Mouse (Mus musculus) layer of hippocampus, adult 11-12 months (tissue): ENCODE measurements at regions not wholly inside any gene's neighbourhood (a gene's known extent, or its start where the extent isn't known, plus 50 kb on each side); places are given as distances from the start of the nearest gene placed in this dataset.

Experiments used
- DNase-seq: peaks from one replicate; pipeline ENCODE4 v3.0.0; 2022; ENCODE audit warnings: low spot score

DNA sequence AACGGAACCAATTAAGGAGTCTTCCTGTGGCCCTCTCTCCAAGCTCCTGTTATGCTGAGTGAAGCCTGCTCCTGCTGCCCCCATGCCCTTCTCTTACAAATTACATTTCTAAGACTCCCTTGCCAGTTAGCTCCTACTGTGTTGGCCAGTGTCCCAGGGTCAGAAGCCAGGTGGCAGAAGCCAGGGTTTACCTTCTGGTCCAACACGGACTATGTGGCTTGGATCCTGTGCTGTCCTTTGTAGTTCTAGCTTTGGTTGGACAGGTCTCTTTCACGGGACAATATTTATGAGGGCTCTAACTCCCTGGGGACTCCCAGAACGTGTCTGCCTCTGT, 134.3 kb downstream of the Nufip1 start:
- no peak for DNase-seq

DNA sequence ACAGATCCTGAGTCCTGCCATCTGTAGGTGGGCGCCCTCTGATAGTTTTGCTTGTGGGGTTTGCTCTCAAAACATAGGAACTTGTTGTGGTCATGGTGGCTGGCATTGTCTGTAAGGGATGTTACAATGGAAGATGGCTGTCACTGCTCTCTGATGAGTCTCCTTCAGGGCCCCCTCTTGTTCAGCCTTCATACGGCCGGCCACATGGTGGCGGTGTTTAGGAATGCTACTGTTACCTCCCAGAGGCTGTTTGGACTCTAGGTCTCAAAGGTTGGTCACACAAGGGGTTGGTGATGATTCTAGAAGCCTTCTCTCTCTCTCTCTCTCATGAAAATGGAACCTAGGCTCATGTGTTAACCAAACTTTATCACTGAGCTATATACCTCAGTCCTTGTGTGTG, 137.0 kb downstream of the Nufip1 start:
- no peak for DNase-seq

DNA sequence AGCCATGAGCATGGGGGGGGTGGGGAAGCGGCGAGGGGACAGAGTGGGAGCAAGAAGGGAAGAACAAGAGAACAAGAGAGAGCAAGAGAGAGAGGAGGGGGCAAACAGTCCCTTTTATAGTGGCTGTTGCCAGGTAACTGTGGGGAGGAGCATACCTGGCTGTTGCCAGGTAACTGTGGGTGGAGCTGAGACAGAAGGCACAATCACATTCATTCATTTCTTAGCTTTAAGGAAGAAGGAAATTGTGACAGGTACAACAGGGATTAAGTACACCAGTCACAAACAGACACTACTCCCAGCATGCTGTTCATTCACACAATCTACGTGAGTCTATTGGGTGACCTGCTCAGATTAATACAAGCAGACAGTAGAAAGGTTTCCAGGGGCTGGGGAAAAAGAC, 143.2 kb downstream of the Nufip1 start:
- no peak for DNase-seq

DNA sequence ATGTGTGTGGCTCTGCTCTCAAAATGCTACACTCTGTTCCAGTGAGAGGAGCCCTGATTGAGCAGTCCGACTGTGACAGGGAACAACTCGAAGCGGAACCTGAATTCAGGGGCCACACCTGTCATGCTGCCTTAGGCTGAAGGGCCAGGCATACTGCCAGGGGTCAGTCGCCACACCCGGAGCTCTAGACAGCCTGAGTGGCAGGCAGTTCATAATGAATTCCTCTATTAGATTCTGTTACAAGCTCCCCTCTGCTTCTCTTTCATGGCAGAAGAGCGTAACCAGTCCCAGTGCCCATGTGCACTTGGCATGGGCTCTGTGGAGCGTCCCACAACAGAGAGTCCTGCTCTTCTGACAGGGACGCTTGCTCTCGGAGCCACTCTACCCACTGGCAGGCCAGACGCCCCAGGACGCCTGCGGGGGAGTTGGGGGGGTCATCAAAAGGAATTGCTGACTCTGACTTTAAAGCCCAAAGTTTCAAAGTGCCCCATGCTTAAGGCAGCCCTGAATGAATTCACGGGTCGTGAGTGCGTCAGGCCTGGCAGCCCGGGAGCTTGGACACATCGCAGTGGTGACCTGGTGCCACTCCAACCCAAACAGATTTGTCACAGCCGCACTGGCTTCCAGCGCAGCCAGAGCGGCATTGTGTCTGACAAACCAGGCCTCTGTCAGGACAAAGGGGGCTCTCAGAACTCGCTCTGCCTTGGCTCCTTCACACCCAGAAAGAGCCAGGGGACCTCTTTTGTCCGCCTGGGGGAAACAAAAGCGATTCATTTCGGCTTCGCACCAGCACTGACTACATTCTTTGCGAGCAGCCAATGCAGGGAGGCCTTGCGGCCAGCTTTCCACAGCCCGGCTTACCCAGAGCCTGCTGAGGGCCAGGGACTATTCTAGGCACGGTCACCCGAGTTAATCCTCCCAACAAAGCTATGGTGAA, 144.1 kb downstream of the Nufip1 start:
- DNase-seq, result peak; percentile 79

DNA sequence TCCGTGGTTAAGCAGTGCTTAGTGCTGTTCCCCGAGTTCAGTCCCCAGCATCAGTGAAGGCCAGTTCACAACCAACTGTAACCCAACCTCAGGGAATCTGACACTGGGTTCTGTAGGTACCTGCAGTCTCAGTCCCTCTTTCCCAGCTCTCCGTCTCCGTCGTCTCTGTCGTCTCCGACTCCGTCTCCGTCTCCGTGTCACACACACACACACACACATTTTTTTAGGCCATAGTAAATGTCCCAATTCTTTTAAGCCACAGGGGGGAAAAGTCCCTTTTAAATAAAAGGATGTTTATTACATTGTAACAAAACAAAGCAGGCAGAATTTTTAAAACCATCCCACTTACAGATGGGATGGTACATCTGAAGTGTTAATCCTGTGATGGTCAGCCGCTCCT, 145.3 kb downstream of the Nufip1 start:
- no peak for DNase-seq

DNA sequence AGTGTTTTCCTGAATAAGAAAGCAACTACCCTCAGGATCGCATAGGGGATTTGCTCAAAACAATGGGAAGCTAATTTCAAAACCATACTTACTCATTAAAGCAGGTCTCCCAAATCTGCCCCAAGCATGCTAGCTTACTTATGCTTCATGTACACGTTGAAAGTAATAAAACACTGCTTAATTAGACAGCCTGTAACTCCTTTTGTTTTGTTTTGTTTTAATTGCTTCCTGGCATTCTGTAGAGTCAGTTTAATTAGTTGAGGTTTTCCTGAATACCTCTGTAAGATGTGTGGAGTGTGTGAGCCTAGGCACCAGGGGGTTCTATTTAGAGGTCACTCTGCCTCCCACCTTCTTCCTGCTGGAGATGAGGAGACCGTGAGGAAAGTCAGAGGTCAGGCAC, 147.9 kb downstream of the Nufip1 start:
- DNase-seq, result no peak

DNA sequence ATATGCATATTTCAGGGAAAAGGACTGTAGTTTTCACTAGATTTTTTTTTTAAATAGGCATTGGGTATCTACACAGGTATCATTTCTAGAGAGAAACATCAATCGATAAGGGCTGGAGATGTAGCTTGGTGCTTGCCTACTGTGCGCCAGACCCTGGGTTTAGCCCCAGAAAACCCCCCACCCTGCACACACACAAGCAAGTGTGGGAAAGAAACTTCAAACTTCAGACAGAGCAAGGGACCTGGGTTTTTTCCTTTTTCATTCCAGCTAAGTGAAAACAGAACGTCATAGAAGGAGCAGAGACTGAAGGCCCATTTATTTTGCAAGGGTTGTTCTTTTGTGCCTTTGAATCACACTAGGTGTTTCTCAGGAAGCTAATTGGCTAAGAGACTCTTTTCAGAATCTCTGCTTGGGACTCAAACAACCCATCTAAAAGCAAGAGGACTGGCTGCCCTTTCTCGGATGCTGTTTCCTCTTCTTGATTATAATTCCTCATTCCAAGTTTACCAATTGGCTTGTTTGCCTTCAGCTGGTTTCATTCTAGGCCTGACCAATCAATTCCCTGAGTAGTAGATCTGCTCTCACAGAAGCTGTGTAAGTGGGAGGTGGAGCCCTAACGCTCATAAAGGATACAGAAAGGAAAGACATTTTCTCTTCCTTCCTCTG, 150.1 kb downstream of the Nufip1 start:
- no peak for DNase-seq

DNA sequence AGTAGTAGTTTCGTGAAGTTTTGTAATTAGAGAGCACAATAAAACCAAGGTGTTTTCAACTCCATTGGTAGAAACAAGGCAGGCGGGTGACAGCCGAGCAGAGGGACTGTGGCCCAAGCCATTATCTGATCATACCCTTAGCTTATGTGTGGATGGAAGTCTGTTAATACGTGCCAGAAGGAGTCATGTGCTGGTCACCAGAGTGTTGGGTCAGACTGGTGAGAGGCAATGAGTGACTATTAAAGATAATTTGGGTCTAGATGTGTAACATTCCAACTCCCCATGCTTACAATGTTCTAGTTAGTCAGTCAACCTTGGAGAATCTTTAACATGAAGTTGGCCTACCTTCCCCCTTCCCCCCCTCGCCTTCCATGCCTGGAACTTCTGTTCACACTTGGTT, 151.1 kb upstream of the Tsc22d1 start:
- DNase-seq, result no peak

DNA sequence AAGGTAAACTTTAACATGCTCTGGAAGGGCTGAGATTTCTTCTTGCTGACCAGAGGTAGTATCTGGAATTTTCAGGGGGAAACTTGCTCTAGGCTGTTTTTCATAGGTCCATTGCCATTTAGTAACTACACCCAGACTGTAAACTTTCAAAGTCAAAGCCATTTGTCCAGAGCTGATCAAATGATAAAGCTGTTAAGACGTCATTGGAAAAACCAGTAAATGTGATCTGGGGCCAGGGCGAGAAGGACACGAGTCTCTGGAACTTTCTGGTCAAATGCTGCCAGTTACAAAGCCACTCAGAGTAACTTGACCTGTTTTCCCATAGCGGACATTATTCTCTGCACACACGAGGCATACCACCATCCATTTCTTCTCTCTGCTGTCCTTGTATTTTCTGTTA, 148.9 kb upstream of the Tsc22d1 start:
- DNase-seq, result no peak

DNA sequence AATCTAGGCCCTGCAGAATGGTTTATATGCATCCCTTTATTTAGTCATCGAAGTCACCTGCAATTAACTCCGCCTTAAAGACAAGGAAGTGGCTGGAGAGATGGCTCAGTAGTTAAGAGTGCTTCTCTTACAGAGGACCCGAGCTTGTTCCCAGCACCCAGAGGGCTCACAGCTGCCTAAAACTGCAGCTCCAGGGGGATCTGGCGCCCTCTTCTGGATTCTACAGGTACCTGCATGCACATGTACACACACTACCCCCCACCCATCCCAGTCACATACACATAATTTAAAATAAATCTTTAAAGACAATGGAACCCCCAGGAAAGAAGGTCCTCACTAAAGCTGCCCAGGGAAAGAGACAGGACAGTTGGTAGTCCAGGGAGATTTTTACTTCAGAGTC, 148.5 kb upstream of the Tsc22d1 start:
- no peak for DNase-seq

DNA sequence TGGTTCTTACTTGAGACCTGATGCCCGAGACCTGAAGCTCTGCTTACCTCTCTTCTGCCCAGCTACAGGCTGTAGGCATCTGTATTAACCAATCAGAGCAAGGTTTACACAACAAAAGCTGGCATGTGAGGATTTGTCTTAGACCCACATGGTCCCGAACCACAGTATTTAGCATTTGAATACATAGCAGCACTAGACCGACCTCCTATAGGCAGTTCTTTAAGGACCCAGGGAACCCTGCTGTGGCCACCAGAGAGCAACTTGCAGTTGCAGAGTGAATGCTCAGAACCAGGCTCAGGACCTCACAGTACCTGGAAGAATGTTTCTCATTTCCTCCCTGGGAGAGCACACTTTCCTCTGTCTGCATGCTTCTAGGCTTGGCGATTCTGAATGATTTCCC, 147.7 kb upstream of the Tsc22d1 start:
- DNase-seq, result no peak

DNA sequence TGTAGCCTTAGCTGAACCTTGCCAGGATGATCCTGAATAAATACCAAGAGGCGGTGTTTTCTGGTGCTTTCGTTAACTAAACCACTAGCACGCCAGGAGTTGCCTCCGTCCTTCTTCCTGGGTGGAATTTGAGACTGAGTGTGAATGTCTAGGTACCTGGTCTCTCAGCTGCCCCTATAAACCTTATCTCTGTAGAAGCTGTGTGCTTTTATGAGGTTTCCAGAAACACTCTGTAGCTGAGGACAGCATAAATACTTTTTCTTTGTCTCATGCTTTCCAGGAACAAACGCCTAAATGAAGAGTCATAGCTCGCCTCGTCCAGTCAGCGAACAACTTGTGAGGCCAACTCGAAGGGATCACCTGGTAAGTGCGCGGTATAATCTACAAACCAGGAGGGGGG, 143.6 kb upstream of the Tsc22d1 start:
- DNase-seq, result no peak

DNA sequence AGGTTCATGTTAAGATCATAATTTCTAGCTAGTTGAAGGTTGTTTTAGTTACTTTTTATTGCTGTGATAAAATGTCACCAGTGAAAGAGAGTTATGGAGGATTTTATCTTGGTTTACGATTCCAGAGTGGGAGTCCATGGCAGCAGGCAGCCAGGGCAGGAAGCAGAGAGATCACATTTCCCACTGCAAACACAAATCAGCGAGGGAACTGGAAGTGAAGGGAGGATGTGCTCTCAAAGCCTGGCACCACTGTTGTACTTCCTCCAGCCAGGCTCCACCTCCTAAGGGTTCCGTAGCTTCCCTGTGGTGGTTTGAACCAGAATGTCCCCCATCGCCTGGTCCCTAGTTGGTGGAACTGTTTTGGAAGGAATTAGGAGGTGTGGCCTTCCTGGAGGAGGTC, 141.9 kb upstream of the Tsc22d1 start:
- DNase-seq, result no peak

DNA sequence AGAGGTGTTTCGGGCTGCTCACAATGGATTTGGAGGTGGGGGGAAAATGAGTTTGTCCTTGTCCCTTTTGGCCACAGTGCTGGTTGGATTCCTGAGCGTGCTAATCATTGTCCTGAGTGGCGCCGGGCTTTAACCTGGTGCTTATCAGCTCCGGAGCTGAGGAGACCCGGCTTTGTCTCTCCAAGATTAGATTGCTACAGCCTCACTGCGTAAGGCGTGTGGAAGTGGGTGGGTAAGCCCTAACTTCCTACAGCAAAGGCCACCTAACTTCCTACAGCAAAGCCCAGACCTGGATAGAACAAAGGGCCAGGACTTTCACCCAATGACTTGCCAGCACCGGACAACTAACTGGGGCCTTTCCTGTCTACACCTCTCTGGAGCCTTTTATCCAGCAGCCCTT, 138.1 kb upstream of the Tsc22d1 start:
- DNase-seq, result no peak

DNA sequence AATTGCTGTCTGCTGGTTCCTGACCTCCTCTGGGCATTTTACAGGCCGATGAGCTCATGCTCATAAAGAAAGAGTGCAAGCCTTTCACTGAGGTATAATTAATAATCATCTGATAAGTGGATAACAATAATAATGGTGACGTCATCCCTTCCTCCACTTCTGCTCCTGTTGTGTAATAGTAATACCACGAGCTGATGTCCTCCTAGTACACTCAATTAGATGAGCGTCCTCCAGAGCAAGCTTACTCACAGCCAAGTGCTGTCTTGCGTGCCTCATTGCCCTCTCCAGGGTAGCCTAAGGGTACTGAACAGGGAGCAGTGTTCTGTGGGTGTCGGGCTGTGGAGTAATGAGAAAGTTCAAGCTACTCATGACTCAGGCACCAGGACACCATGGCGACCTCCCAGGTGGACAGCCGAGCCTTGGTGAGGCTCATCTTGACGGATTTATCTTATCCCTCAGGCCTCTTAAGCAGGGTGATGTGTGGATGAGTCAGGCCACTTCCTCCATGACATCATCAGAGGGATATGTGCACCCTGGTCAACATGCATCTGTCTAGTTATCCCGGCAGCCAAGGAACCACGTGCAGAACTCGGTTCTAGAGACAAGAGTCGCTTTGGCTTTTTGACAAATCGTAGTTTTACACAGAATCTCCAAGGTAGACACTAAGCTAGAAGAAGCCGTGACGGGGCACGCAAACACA, 135.9 kb upstream of the Tsc22d1 start:
- DNase-seq, result no peak

DNA sequence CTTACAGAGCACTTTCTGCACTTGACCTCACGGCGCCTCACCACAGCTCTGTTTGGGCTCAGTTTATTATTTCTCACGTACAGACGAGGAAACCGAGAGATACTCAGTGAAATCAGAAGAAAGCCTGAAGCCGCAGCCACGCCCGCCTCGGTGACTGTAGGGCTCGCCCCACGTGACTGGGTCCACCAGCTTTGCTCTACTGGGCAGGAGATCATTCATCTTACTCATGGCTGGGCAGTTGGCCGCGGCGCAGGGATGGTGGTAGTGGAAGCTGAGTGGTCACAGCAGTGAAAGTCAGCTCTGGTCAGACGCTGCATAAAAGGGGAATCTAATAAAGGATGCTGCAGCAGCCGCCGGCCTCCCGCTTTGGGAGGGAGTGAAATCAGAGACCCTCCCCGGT, 135.2 kb upstream of the Tsc22d1 start:
- no peak for DNase-seq

DNA sequence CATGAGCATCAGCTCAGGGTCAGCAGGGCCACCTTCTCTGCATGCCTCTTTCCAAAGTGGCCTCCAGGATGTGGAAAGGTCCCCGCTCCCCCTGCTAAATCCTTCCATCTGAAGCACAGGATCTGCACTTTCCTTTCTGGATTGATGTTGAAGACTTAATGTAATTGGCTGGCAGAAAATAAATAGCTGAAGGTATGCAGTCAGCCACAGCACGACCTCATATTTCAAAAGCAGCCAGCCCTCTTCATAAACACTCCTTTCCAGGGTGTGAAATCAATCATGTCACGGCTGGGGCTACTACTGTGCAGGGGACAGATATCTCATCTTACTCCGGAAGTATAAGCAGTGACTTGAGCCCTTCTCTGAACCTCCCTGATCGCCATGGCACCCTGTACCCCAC, 132.9 kb upstream of the Tsc22d1 start:
- no peak for DNase-seq

DNA sequence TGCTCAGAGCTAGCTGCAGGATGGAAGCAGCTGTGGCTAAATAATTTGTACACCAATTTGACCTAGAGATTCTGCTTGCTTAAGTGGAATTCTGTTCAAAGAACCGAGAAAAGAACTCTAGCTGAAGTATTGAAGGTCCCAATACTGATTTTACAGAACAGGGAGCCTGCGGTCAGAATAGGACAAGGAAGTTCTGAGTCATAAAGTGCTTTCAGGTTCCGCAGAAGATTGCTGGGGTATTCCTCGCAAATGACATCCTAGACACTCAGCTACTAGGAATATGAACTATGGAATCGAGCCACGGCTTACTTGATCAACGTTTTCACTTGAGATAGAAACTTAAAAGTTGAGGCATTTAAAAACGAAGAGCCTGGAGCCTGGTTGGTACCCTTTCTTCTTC, 127.0 kb upstream of the Tsc22d1 start:
- DNase-seq, result no peak

DNA sequence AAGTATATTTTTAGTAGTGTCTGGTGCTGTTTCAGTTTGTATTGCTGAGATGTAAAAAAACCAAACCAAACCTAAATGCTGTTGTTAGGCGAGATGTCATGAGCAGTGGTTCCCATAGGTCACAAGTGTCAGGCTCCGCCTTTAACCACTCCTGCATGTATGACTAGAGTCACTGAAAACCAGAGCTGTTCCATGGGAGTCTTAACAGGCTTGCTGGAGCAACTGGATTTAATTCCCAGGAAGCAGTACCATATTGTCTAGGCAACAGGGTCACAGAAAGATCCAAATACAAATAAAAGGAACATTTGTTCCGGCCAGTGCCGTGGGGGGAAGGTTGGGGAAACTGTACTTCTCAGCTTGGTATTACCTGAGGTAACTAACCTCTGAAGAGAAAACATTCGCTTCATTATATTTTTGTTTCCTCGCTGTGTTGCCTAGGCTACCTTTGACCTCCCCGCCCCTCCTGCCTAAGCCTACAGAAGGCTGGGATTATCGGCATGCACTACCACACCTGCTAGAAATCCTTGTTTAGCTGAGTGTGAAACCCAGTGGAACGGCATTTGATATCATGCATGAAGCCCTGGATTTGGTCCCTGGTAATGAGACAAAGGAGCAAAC, 124.3 kb upstream of the Tsc22d1 start:
- DNase-seq, result no peak

DNA sequence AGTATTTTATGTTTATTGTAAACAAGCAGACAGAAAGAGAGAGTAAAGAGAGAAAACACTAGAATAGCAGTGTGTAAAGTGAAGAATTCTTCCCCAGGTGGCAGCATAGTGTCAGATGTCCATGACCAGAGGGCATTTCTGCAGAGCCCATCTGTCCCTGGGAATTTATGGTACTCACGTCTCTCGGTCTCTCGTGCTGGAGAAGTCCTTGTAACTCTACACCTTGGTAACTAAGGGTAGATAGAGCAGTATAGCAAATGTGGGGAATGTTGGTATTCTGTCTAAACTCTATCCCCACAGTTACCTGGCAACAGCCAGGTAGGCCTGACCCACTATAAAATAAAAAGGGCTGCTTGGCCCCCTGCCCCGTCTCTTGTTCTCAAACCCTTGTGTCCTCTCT, 122.5 kb upstream of the Tsc22d1 start:
- DNase-seq, result no peak

DNA sequence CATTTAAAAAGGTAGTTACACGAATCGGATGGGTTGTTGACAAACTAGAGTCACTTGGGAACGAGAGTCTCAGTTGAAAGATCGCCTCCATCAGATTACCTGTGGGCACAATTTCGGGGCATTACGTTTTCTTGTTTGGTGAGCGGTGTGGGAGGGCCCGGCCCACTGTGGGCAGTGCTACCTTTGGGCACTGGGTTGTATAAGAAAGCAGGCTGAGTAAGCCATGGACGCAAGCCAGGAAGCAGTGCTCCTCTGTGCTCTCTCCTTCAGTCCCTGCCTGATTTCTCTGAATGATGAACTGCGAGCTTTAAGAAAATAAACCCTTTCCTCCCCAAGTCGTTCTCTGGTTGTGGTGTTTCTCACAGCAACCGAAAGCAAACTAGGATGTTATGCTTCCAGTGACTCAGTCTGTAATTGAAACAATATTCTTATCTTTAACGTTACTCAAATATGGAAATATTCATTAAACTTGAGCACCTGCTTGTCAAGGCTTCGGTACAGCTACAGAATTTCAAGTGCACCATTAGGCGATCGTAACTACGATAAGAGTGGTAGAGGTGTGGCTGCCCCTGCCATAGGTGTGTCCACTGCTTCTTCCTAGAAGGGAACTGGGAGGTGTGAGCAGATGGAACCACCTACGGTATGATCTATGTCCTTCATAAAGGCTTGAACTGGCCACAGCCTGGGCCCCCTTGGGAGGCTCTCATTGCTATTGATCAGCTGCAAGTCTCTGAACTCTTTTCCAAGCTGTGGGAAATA, 119.2 kb upstream of the Tsc22d1 start:
- no peak for DNase-seq

DNA sequence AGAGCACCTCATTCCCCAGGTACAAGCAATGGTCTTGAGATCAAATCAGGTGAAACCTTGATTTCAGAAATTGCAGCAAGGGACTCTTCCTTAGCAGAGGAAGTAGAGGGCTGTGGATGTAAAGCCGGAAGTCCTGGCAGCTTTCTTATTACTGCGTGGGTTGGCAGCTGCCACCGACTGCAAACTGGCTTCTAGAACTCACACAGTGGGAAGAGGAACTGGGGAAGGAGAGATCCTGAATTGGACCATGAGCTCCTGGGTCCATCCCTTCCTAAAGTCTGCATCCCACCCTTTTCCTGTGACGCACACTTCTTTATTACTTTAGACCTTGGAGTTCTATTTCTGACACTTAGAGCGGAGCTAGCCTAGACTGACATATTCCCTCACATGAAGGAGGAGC, 116.9 kb upstream of the Tsc22d1 start:
- DNase-seq, result no peak
